Mouse (Mus musculus): Measurements from ENCODE around the gene Tuba1b.
"Not testable (repeated sequence)": the region's sequence is repeated elsewhere in the genome, so short reads cannot be mapped to it uniquely, and the experiment has no call there.

Tuba1b gene

DNA sequence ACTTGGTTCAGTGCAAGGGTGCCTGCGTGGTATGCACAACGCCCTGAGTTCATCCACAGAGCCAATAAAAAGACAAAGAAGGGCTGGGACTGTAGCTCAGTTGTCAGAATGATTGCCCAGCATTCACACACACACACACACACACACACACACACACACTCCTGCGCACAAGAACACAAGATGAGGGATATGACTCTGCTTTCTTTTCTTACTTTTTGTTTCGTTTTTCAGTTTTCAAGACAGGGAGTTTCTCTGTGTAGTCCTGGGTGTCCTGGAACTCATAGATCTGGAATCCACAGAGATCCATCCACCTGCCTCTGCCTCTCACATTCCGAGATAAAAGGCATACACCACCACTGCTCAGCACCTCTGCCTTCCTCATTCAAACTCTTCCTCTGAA is 6.8 kb downstream of the Tuba1b start:
- DNase-seq (ENCODE audit: low read depth, low spot score), result no peak

- no peak for DNase-seq (ENCODE audit: low read depth, low spot score)
Measured at GRCm38 (mm10) chr15:98924682-98925081, 9.7 kb downstream of the Tuba1b start.

- no peak for DNase-seq (ENCODE audit: low read depth, low spot score)
Measured at GRCm38 (mm10) chr15:98923031-98923537, 11.3 kb downstream of the Tuba1b start.

DNA sequence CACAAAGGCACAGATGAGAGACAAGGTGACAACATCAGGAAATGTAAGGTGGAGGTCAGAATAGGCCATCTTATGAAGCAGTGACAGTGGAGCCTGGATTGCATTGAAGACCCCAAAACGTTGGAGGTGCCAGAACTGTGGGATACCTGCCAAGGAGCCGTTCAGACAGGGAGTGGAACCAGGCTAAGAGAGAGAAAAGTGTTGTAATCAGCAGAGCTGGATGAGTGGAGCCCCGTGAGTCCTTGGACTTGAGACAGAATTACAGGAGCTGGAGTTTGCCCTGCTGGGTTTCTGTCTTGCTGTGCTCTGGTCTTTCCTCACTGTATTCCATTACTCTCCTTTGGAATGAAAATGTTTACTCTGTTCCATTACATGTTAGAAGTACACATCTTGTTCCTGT is 11.8 kb downstream of the Tuba1b start:
- no peak for DNase-seq (ENCODE audit: low read depth, low spot score)

DNA sequence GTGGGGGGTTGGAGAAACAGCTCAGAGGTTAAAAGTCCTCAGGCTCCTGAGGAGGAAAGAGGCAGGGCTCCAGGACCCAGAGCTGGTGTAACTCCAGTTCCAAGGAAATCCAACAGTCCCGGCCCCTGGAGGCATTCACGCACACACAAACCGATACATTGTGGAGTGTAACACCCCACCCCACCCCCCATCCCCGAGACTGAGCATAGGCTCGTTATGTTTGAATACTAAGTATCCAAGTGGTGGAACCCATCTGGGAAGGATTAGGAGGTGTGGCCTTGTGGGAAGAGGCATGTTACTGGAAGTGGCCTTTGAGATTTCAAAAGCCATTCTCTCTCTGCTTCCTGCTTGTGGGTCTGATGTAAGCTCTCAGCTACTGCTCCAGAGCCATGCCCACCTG is 12.9 kb downstream of the Tuba1b start:
- no peak for DNase-seq (ENCODE audit: low read depth, low spot score)

DNA sequence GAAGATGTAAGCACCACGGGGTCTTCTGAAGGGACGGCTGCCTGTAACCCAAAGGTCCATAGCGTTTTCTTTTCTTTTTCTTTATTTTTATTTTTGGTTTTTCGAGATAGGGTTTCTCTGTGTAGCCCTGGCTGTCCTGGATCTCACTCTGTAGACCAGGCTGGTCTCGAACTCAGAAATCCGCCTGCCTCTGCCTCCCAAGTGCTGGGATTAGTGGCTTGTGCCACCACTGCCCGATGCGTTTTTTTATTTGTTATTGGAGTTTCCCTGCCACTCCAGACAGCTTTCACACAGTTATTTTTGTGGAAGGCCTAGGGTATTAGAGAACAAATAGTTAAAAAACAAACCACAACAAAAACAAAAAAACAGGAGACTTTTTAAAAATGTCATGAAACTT is 15.9 kb downstream of the Tuba1b start:
- DNase-seq (ENCODE audit: low read depth, low spot score), result not testable (repeated sequence)

DNA sequence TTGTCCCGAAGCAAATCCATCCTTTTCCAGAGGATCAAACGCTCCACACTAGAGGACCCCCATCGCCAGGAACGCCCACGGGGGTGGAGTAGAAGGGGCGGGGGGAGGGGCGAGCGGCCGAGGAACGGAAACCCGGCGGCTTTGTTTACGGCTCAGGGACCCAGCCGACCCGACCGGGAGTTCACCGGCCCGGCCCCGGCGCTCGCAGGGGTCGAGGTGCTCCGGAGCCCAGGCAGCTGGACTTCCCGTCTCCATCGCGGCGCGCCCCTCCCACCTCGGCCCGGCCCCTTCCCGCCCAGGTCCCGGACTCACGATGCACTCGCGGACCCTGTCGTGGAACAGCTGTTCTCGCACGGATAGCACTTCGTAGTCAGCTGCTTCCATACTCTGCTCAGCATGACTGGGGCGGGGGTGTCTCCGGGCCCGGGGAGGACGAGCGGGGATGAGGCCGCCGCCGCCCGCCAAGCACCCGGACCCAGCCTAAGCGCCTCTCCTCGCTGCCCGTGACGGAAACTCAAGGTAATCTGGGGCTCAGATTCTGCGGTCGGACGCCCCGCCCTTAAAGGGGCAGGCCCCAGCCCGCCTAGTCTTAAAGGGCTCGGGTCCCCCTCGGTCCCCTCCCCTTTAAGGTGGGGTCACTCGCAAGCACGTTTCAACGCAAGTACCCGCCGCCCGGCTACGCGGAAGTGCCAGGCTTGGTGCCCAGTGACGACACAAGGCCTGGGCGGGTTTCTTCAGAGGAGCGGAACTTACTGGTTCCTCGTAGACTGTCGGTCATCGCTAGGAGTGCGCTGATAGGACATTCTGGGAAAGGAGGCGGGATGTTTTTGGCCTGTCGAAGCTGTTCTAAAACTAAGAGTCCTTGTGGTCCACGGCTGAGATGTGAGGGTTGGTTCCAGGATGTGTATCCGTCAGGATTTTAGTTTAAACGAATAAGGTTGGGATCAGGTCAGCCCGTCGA is 16.5 kb downstream of the Tuba1b start, which contains the start of gene Lmbr1l:
Lmbr1l (minus strand) TSS at position 694 of the 961 bp plus-strand sequence.
- DNase-seq (ENCODE audit: low read depth, low spot score), result peak; percentile 97

- no peak for DNase-seq (ENCODE audit: low read depth, low spot score)
Measured at GRCm38 (mm10) chr15:98917091-98917490, 17.3 kb downstream of the Tuba1b start.

DNA sequence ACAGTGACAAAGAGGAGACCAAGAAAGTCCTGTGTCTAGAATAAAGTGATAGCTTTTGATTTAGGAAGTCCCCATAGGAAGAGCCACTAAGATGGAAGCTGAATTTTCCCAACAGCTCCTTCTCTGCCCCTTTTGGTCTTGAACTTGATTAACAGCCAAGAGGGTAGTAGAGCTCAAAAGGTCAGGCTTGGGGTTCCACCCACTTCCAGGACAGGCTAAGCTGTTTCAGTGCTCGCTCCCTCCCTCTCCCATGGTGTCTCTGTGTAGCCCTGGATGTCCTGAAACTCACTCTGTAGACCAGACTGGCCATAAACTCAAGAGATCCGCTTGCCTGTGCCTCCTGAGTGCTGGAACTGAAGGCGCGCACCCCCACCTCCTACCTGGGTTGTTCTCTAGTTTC is 18.3 kb downstream of the Tuba1b start:
- DNase-seq (ENCODE audit: low read depth, low spot score), result no peak

DNA sequence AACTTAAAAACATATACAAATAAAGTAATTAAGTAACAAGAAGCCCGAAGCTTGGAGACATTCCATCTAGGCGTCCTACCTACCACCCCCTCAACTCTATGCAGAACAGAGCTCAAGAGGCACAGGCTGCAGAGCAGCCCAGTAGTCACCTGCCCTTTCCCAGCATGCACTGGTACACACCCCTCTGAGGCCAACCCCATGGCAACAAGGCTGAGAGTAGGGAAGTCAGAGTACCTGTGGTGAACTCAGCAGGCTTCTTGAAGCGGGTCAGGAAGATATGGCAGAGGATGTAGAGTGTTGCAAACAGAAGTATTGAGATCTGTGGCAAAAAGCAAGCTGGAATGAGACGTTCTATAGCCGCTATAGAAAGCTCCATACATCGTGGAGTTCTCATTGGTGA is 19.5 kb downstream of the Tuba1b start:
- DNase-seq (ENCODE audit: low read depth, low spot score), result no peak

GRCm38 (mm10) chr15:98904692-98905091 is 29.7 kb downstream of the Tuba1b start:
- no peak for DNase-seq (ENCODE audit: low read depth, low spot score)

DNA sequence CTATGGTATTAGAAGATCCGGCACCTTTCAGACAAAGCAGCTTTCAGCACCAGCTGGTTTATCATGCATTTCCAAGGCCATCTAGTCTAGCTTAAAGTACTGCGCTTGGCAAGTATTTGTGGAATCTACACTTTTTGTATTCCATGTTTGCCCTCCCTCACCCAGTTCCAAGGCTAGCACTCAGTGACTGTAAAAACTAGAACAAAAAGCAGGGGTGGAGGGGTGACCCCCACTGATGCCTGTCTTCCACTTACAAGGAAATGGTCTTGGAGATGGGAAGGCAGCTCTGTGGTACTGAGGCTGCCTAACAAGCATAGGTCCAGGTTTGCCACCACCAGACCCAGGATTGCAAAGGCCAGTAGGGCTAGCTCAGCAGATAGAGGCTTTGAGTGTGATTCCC is 31.8 kb downstream of the Tuba1b start:
- no peak for DNase-seq (ENCODE audit: low read depth, low spot score)

DNA sequence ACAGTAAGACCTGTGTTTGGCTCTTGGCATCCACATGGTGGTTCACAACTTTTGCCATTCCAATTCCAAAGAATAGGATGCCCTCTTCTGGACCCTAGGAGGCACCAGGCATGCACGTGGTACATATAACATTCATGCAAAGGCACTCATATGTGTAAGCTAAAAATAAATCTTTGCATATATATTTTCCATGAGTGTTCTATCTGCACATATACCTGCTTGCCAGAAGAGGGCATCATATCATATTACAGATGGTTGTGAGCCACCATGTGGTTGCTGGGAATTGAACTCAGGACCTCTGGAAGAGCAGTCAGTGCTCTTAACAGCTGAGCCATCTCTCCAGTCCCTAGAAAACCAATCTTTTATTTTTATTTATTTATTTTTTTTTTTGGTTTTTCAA is 32.8 kb downstream of the Tuba1b start:
- no peak for DNase-seq (ENCODE audit: low read depth, low spot score)

DNA sequence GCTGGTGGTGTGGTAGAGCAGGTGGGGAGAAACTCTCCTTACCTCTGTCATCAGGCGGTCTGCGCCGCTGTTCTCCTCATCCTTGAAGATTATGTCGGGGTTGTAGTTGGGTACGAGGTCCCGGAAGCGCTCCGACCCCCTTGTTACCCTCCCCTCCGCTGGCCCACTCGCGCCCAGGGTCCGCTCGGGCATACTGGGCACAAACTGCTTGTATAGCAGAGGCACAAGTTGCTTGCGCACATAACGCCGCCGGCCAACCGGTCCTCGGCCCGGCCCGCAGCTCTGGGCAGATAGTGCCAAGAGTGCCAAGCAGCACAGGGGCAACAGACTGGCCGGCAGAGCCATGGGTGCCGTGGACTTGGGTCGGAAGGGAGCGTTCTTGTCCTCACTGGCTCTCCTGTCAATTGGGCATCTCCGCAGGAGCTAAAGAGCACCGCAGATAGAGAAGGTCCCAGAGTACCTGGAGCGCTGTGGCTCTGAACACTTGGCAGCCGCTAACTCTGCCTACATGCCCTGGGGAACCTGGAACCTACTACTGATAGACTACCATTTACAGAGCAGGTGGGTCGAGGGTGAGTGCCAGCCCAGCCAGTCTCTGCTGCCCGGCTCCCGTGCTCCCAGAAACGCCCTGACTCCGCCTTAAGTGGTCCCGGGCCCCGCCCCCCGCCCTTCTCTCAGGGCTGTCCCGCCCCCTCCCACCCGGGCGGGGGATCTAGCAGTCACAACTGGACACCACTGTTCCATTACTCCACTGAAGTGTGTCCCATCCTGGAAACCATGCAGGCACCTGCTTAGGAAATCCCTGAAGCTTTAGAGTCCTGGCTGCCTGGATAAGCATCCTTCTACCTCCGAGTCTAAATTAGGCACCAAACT is 36.2 kb downstream of the Tuba1b start, which contains the start of gene Dhh:
Dhh (minus strand) TSS at position 613 of the 873 bp plus-strand sequence.
- DNase-seq (ENCODE audit: low read depth, low spot score), result no peak

- no peak for DNase-seq (ENCODE audit: low read depth, low spot score)
Measured at GRCm38 (mm10) chr15:98897495-98897894, 36.9 kb downstream of the Tuba1b start.

DNA sequence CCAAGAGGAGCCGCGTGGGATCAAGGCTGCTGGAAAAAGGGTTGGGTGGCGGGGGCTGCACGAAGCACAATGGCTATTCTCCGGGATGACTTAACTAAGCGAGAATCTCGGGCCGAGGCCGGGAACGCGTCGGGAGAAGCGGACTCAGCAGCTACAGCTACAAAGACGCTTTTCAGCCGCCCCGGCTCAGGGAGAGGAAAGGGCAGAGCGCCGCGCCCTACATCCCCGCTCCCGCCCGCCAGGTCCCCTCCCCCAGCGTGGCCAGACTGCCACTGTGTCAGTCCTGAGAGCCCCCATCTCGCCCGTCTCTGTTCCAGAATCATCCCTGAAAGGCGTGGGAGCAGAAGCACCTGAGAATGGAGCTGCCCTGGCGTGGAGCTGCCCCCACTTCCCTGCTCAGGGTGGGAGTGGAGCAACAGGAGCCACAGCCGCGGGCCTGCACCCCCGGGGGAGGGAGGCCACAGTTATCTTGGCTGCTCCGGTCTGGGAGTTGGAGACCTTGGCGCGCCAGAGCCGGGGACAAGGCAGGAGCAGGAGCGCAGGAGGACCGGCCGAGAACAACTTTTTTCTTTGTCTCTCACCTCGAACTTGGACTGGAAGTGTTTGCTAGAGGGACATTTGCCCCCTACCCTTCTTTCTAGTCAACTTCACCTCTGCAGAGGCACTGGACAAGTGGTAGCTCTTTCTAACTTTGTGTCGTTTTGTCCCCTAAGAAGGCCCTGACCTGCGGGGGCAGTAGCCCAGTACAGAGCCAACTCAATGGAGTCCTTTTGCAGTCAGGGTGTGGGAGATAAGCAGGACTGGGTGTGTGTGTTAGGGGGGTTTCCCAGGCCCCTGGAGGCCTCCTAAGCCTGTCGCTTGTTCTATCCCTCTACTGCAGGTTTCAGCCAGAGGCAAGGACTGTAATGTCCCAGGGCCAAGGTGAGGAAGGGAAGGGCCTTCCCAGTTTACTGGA is 38.5 kb downstream of the Tuba1b start:
- no peak for DNase-seq (ENCODE audit: low read depth, low spot score)

DNA sequence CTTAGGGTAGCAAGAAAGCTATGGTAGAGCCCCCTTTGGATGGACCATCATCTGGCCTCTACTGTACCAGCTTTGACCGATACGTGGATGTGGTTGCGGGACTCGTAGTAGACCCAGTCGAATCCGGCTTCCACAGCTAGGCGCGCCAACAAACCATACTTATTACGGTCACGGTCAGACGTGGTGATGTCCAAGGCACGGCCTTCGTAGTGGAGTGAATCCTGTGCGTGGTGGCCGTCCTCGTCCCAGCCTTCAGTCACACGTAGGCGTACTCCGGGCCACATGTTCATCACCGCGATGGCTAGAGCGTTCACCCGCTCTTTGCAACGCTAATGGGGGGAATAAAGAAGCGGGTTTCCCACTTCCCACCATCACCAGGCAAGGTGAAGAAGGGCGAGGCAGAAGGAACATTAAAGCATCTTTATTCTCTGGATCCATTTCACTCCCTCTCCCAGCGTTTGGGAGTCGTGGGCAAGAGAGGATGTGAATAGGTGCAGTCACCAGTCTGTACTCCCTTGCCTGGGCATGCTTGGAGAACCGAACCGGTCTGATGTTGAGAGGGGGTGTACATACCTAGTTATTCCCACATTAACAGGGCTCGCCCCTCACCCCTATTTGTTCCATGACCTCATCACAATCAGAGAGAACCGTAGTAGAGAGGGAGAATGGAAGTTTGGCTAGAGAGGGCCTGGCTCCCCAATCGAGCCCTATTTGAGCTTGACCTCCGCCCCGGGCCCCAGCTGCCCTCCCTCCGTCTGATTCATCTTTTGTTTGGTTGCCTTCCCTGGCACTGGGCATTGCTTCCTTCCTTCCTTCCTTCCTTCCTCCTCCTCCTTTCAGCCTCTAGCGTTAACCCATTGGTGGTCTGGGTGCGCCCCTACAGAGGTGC is 39.4 kb downstream of the Tuba1b start:
- DNase-seq (ENCODE audit: low read depth, low spot score), result no peak

- no peak for DNase-seq (ENCODE audit: low read depth, low spot score)
Measured at GRCm38 (mm10) chr15:98893940-98894745, 40.2 kb downstream of the Tuba1b start, which contains the start of gene Rhebl1. Rhebl1 (minus strand) TSS chr15:98894540.

GRCm38 (mm10) chr15:98893036-98893435 is 41.3 kb downstream of the Tuba1b start:
- DNase-seq (ENCODE audit: low read depth, low spot score), result no peak
